Mouse (Mus musculus) olfactory bulb, adult 2 months (tissue): ENCODE data around the gene Tgtp2. TPM values are rescaled to one million over a fixed set of nuclear protein-coding genes. Genes with fewer than 3 reads are reported as not detected.

Source experiments
- H3K27ac ChIP-seq: fragments of 200-500 bp; 2 replicates; pipeline ENCODE4 v1.5.1; 2012; ENCODE audit warnings: low read depth, low read length; ENCODE audit not compliant: insufficient read depth
- H3K4me1 ChIP-seq: fragments of 200-500 bp; 2 replicates; pipeline ENCODE4 v1.6.1; 2012; ENCODE audit warnings: low read length; ENCODE audit not compliant: control insufficient read depth, insufficient read depth
- H3K4me3 ChIP-seq: fragments of 200-500 bp; 2 replicates; pipeline ENCODE4 v1.5.1; 2012; ENCODE audit warnings: mild to moderate bottlenecking, low read depth, low read length, moderate library complexity; ENCODE audit not compliant: insufficient read depth
- CTCF ChIP-seq: fragments of 200-500 bp; IDR thresholded peaks from 2 replicates; pipeline ENCODE4 v1.5.1; 2012; ENCODE audit warnings: low read depth, mild to moderate bottlenecking, low read length, moderate library complexity; ENCODE audit not compliant: insufficient read depth
- POLR2A ChIP-seq: fragments of 200-500 bp; IDR thresholded peaks from 2 replicates; pipeline ENCODE4 v1.6.1; 2012; ENCODE audit warnings: mild to moderate bottlenecking, low read depth, low read length, moderate library complexity; ENCODE audit not compliant: insufficient read depth
- WGBS: fragments of 180-500 bp; shearing (Covaris S2); methylation state at CpG from one replicate; pipeline ENCODE4 v1.1.7; 2018; 5-methylcytosine and 5-hydroxymethylcytosine counted together
- polyA plus RNA-seq: library from polyadenylated mRNA; stranded (reverse); fragments of >200 nt; gene quantifications from 2 replicates; pipeline ENCODE4 v1.2.4, GENCODE M21; 2012; ENCODE audit warnings: low replicate concordance; ENCODE audit not compliant: missing spikeins, insufficient read depth, insufficient read length

Tgtp2 gene
- polyA plus RNA-seq, 1 experiment, result not detected

DNA sequence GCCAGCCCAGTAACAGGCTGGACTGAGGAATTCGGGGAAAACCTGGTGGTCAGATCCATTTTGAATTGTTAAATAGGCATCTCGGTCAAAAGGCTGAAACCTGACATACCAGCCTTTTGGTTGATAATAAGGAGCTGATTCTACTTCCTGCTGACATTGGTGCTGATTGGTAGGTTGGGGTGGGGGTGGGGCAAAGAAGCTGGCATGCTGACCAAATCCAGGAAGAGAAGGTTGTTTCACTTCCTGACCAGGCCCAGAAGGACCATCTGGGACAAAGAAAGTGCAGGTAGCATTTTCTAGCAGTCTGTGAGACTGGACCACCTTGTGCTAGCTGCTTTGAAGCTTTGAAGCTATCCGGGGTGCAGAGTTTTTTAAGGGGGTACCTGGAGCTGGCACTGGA, 36.4 kb upstream of the Tgtp2 start:
- no peak overlapping the region for H3K4me3 ChIP-seq
- H3K27ac ChIP-seq, result no peak overlapping the region
- TF ChIP-seq CTCF (no peak), POLR2A (no peak)
- WGBS, result 87% methylated on average over 3 of the region's 3 CpGs
- H3K4me1 ChIP-seq, result no peaks in the 10 kb centered on the region

DNA sequence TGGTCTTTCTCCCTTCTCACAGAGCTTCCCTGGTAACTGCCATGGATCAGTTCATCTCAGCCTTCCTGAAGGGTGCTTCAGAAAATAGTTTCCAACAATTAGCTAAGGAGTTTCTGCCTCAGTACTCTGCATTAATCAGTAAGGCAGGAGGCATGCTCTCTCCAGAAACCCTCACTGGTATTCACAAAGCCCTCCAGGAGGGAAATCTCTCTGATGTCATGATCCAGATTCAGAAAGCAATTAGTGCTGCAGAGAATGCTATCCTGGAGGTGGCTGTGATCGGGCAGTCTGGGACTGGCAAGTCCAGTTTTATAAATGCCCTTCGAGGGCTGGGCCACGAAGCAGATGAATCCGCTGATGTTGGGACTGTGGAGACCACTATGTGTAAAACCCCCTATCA, 31.4 kb upstream of the Tgtp2 start:
- TF ChIP-seq POLR2A, result no peak
- TF ChIP-seq CTCF, result no peak
- no peak overlapping the region for H3K4me3 ChIP-seq
- 65% methylated on average over 4 of the region's 4 CpGs for WGBS
- H3K27ac ChIP-seq, result no peak overlapping the region
- no peaks in the 10 kb centered on the region for H3K4me1 ChIP-seq

DNA sequence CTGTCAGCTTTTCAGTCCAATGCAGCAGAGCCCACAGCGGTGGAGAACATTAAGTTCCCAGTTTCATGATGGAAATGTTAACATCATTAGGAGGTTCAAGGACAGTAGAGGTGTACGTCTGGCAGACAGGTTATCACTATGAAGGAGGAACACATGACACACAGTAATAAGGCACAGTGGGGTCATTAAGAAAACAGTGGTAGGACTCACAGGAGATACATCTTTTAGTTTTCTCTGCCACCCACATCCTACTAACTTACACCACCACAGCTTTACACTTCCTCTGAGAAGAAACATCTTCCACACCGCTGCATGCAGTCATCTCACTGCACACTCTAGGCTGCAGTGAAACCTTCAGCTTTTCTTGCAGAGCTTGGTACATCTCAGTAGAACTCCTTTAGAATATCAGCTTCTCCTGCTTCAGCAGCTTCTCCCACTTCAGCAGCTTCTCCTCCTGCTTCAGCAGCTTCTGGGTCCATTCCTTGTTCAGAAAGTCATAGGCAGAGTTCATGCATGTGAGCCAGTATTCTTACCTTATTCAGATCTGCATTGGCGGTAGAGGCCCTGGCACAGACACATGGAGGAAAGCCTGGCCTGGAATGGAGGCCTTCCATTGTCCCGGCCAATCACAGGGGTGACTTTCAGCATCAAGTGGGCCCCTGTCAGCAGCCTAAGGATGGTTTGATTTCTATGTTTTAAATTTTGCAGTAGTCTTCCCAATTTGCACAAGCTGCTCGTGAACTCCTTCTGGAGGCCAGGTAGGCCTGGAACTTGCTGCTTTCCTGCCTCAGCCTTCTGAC, 30.1 kb upstream of the Tgtp2 start:
- H3K4me3 ChIP-seq, result no peak overlapping the region
- no peaks in the 10 kb centered on the region for H3K4me1 ChIP-seq
- 92% methylated on average over 6 of the region's 6 CpGs for whole genome bisulfite sequencing
- TF ChIP-seq CTCF (no peak), POLR2A (no peak)
- H3K27ac ChIP-seq, result no peak overlapping the region

DNA sequence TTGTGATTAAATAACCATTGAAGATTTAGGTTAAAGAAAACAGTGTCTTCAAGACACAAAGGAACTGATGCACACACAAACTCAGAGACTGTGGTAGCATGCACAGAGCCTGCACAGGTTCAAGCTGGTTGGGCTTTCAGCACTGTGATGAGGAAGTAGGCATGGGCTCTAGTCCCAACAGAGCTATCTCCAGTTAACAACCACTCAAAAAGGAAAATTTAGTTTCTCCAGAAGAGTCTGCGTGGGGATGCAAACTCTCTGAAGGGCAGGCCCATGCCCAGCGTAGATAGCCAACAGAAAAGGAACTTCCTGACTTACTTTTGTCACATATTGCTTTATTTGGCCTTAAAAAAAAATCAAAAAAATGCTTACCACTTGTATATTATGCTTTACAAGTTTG, 28.8 kb upstream of the Tgtp2 start:
- H3K27ac ChIP-seq, result no peak overlapping the region
- H3K4me1 ChIP-seq, result peaks cover 5% of the 10 kb centered on the region
- no peak for TF ChIP-seq POLR2A
- TF ChIP-seq CTCF, result no peak
- H3K4me3 ChIP-seq, result no peak overlapping the region
- 90% methylated on average over 2 of the region's 2 CpGs for WGBS

GRCm38 (mm10) chr11:49092053-49092586, 28.1 kb upstream of the Tgtp2 start:
- no peak overlapping the region for H3K27ac ChIP-seq
- TF ChIP-seq POLR2A, result no peak
- TF ChIP-seq CTCF, result no peak
- 94% methylated on average over 1 of the region's 1 CpGs for WGBS

DNA sequence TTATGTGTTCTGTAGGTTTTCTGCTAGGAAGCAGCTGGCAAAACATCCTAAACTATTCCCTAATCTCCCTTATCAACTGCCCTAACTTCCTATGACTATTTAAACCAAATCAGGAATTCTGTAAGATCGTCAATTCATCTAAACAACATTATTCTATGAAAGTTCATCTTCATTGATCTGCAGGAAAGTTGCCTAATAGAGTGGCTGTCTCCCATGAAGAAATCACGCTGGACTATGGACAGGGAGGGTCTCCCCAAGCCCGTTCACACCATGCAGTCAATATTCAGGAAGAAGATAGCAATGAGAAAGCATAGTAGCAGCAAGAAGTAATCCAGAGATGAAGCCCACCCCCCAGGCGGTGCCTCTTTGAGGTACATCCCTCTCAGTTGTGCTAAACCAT, 27.2 kb upstream of the Tgtp2 start:
- H3K4me1 ChIP-seq, result peaks cover 5% of the 10 kb centered on the region
- H3K27ac ChIP-seq, result no peak overlapping the region
- TF ChIP-seq POLR2A, result no peak
- no peak for TF ChIP-seq CTCF
- no peak overlapping the region for H3K4me3 ChIP-seq
- WGBS, result 83% methylated on average over 4 of the region's 4 CpGs

More at GRCm38 (mm10) chr11:49092053-49092586, 28.1 kb upstream of the Tgtp2 start:
- peaks cover 5% of the 10 kb centered on the region for H3K4me1 ChIP-seq
- no peak overlapping the region for H3K4me3 ChIP-seq

GRCm38 (mm10) chr11:49090551-49090950, 26.5 kb upstream of the Tgtp2 start:
- no peak overlapping the region for H3K4me3 ChIP-seq
- no peak overlapping the region for H3K27ac ChIP-seq
- WGBS, result 81% methylated on average over 5 of the region's 5 CpGs
- H3K4me1 ChIP-seq, result peaks cover 5% of the 10 kb centered on the region
- TF ChIP-seq POLR2A (no peak), CTCF (no peak)

DNA sequence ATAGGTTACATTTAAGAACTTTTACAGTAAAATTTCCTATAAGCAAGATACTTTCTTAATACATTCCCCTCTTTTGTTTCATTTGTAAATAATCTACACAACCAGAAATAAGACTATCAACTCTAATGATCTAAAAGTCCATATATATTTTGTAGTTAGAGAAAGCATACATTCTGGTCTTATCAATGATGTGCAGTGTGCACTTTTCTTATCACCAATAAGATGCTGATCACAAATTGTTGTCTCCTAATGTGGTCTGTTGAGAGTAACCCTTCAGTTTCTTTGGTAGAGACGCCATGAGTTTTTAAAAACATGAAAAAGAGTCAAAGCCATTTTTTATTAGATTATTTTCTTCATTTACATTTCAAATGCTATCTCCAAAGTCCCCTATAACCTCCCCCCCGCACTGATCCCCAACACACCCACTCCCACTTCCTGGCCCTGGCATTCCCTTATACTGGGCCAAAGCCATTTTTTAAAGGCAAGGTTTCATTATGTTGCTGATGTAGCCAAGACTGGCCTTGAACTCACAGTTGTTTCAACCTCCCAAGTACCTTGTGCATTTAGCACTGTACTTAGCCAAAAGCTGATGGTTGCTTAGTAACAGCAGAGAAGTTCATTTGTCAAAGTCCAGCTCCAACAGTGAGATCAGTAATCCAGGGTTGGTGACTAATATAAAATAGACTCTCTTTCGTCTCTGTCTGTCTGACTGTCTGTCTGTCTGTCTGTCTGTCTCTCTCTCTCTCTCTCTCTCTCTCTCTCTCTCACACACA, 25.9 kb upstream of the Tgtp2 start:
- Histone ChIP-seq H3K4me1 (peaks cover 5% of the 10 kb centered on the region), H3K4me3 (no peak overlapping the region), H3K27ac (no peak overlapping the region)
- 83% methylated on average over 3 of the region's 3 CpGs for WGBS
- TF ChIP-seq POLR2A (no peak), CTCF (no peak)

- Histone ChIP-seq H3K27ac (no peak overlapping the region), H3K4me3 (no peak overlapping the region), H3K4me1 (peaks cover 5% of the 10 kb centered on the region)
- TF ChIP-seq POLR2A, result no peak
- TF ChIP-seq CTCF, result no peak
- WGBS, result 94% methylated on average over 5 of the region's 5 CpGs
Measured at GRCm38 (mm10) chr11:49088990-49089652, 25.1 kb upstream of the Tgtp2 start.
